Mouse (Mus musculus): ENCODE measurements around the gene Hcrtr2. TPM values are rescaled to one million over a fixed set of nuclear protein-coding genes. Genes with fewer than 3 reads are reported as not detected.

Hcrtr2 gene
- 9.6 and 10.0 TPM in 2 replicates for polyA plus RNA-seq (2015; fragmentation: Nextera tagmentation; extraction: Ambion mirVana)

DNA sequence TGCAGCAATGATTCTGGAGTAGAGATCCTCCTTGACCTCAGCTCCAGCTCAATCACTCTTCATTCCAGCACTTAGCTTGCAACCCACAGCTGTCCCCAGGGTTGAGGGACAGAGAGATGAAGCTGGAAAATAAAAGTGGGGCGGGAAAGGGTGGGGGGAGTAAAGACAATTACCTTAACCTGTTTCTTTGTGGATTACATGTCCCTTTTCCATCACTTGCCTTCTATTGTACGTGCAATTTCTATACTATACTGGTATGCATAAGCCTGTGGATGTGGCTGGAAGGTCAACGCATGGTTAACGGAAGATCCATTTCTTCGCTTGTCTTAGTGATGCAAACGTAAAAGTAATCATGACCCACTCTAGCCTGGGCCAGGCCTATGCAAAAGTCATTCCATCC, at the start of gene Hcrtr2:
Hcrtr2 (minus strand) TSS at position 101 of the 400 bp plus-strand sequence.
- peak; percentile 21; the same call in 1 of the 2 replicates for ATAC-seq (ENCODE audit: low FRiP score, low read depth)
- H3K9ac ChIP-seq: peak within 1 kb of the TSS; percentile 45
- H3K36me3 ChIP-seq: no peaks in the 10 kb centered on the region
- H3K9me3 ChIP-seq: no peaks in the 10 kb centered on the region
- H3K27ac ChIP-seq (replicated peaks): peak within 1 kb of the TSS; percentile 72
- peaks cover 14% of the 10 kb centered on the region; the same call in 1 of the 2 replicates for H3K4me1 ChIP-seq (replicated peaks)
- peak within 1 kb of the TSS; percentile 53 for H3K4me3 ChIP-seq
- H3K4me2 ChIP-seq: peak within 1 kb of the TSS; percentile 77
- WGBS: 79% methylated on average over 6 of the region's 6 CpGs
- no peaks in the 10 kb centered on the region for H3K27me3 ChIP-seq

DNA sequence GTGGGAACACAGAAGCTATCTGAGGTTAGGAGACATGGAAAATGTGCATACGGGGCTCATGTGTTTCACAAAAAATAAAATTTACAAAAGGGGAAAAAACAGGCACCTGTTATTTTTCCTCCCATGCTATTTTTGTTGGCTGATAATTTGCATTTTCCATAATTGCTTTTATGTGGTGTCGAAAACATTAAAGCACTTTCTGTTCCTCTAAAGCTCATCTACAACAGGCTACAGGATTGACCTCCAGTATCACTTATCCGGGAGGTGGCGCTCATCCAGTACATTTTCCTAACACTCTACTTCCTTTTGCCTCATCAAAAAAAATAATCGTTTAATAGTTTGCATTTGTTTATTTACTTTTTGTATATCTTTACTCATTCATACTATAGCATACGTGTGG, 41.2 kb upstream of the Hcrtr2 start:
- Histone ChIP-seq H3K36me3 (no peaks in the 10 kb centered on the region), H3K27ac (replicated peaks) (no peak overlapping the region), H3K9ac (no peak overlapping the region), H3K27me3 (no peaks in the 10 kb centered on the region), H3K4me1 (replicated peaks) (no peaks in the 10 kb centered on the region), H3K4me3 (no peak overlapping the region), H3K4me2 (no peak overlapping the region), H3K9me3 (no peaks in the 10 kb centered on the region)
- no peak for ATAC-seq (ENCODE audit: low FRiP score, low read depth)
- 93% methylated on average over 6 of the region's 6 CpGs for WGBS

DNA sequence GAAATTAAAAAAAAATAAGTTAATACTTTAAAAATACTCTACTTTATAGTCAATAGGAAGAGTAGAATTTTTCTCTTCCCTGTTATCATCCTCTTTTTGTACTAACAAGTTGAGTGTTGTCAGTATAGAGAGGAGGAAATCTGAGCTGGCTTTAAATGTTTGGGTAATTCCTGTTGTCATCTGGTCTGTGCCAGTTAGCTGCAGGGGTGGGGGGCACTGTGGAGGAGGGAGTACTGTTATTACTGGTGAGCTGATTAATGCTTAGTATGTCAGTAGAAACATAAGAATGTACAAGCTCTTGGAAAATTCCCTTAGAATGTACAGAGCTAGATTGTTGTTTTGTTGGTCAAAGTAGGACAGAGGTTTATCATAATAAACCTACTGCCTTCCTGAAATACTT, 36.7 kb upstream of the Hcrtr2 start:
- Histone ChIP-seq H3K27ac (replicated peaks) (no peak overlapping the region), H3K9ac (no peak overlapping the region), H3K9me3 (no peaks in the 10 kb centered on the region), H3K36me3 (no peaks in the 10 kb centered on the region), H3K4me3 (no peak overlapping the region), H3K4me2 (no peak overlapping the region), H3K27me3 (no peaks in the 10 kb centered on the region), H3K4me1 (replicated peaks) (no peaks in the 10 kb centered on the region)
- no peak for ATAC-seq (ENCODE audit: low FRiP score, low read depth)

DNA sequence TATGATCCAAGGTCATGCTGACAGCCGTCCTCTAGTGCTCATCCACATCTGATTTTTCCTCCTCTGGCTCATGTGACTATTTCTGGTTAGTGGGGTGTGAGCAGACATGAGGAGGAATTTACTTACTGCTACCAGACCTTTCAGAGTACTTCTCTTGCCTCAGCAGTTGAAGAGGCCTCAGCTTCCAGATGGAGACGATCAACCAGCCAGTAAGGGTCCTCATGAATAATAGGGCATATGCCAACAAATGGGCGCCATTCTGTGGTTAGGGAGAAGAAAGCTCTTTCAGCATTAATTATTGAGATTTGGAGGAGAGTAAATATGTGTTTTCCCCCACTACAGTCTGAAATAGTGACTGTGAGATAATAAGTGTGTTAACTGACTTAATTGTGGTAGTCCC, 28.7 kb upstream of the Hcrtr2 start:
- no peak overlapping the region for H3K9ac ChIP-seq
- H3K4me1 ChIP-seq (replicated peaks): no peaks in the 10 kb centered on the region
- ATAC-seq (ENCODE audit: low FRiP score, low read depth): no peak
- H3K4me3 ChIP-seq: no peak overlapping the region
- H3K27me3 ChIP-seq: no peaks in the 10 kb centered on the region
- H3K27ac ChIP-seq (replicated peaks): no peak overlapping the region
- H3K9me3 ChIP-seq: no peaks in the 10 kb centered on the region
- no peak overlapping the region for H3K4me2 ChIP-seq
- 79% methylated on average over 3 of the region's 3 CpGs for WGBS
- no peaks in the 10 kb centered on the region for H3K36me3 ChIP-seq

DNA sequence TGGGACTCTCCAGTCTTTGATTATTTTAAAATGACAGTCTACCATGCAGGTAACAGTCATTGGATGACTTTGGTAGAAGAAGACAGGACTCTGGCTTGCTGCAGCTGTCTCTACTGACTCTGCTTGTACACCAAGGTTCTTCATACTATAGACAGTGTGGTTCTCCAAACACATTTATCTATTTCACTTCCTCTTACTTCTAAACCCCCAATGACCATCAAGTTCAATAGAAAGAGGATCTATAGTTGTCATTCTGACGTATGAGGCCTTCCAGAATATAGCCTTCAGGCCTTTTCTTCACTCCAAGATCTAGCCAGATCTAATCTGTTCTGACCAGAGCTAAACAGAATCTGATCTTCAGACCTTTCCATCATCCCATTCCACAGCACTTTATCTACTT, 23.6 kb upstream of the Hcrtr2 start:
- Histone ChIP-seq H3K4me2 (no peak overlapping the region), H3K4me1 (replicated peaks) (no peaks in the 10 kb centered on the region), H3K9ac (no peak overlapping the region), H3K9me3 (no peaks in the 10 kb centered on the region), H3K36me3 (no peaks in the 10 kb centered on the region), H3K4me3 (no peak overlapping the region), H3K27me3 (no peaks in the 10 kb centered on the region), H3K27ac (replicated peaks) (no peak overlapping the region)
- 92% methylated on average over 1 of the region's 1 CpGs for WGBS
- no peak for ATAC-seq (ENCODE audit: low FRiP score, low read depth)

DNA sequence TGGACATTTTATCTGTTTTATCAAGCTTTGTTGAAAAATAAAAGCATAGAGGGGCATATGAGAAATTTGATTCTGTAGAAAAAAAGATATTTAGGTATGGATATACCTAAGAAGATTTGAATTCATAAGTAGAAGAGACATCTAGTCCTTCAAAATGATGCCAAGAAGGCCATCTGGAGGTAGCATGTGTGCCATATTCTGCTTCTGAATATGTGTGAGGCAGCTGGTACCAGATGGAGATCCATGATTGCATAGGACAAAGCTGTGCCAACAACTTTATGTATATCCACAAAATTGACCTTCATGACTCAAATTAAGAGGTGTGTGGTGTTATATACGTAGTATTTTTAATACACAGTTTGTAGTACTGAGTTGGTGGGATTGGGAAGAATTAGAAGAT, 7.4 kb upstream of the Hcrtr2 start:
- no peak for ATAC-seq (ENCODE audit: low FRiP score, low read depth)
- WGBS: 84% methylated on average over 1 of the region's 1 CpGs
- Histone ChIP-seq H3K4me2 (no peak overlapping the region), H3K36me3 (no peaks in the 10 kb centered on the region), H3K27ac (replicated peaks) (no peak overlapping the region), H3K9ac (no peak overlapping the region), H3K4me1 (replicated peaks) (no peaks in the 10 kb centered on the region), H3K27me3 (no peaks in the 10 kb centered on the region), H3K4me3 (no peak overlapping the region), H3K9me3 (no peaks in the 10 kb centered on the region)

DNA sequence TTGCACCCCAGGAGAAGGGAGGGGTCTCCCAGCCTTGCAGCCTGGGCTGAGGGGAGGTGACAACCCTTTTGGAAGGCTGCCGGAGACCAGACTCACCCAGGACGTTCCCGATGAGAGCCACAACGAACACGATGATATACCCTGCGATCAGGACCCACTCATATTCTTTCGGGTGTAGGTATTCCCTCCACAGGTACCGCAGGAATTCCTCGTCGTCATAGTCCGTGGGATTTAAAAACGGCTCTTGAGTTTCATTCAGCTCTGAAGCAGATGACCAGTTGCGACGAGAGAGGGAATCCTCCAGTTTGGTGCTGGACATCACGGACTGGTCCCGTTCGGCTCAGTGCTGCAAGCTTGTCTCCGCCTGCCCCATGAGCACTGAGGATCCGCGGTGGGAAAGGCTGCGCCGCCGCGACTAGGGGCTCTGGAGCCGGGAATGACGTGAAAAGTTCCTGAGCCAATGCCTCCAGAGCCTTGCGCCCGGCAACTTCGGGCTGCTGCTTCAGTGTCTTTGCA, 412 bp downstream of the Hcrtr2 start:
- Histone ChIP-seq H3K9me3 (no peaks in the 10 kb centered on the region), H3K4me3 (peak overlapping the region; percentile 53), H3K4me2 (peak overlapping the region; percentile 77), H3K27me3 (no peaks in the 10 kb centered on the region), H3K36me3 (no peaks in the 10 kb centered on the region), H3K27ac (replicated peaks) (peak overlapping the region; percentile 72), H3K9ac (peak overlapping the region; percentile 45), H3K4me1 (replicated peaks) (peaks cover 14% of the 10 kb centered on the region; the same call in 1 of the 2 replicates)
- WGBS: under 1% methylated on average over 29 of the region's 29 CpGs
- peak; percentile 79 for ATAC-seq (ENCODE audit: low FRiP score, low read depth)

DNA sequence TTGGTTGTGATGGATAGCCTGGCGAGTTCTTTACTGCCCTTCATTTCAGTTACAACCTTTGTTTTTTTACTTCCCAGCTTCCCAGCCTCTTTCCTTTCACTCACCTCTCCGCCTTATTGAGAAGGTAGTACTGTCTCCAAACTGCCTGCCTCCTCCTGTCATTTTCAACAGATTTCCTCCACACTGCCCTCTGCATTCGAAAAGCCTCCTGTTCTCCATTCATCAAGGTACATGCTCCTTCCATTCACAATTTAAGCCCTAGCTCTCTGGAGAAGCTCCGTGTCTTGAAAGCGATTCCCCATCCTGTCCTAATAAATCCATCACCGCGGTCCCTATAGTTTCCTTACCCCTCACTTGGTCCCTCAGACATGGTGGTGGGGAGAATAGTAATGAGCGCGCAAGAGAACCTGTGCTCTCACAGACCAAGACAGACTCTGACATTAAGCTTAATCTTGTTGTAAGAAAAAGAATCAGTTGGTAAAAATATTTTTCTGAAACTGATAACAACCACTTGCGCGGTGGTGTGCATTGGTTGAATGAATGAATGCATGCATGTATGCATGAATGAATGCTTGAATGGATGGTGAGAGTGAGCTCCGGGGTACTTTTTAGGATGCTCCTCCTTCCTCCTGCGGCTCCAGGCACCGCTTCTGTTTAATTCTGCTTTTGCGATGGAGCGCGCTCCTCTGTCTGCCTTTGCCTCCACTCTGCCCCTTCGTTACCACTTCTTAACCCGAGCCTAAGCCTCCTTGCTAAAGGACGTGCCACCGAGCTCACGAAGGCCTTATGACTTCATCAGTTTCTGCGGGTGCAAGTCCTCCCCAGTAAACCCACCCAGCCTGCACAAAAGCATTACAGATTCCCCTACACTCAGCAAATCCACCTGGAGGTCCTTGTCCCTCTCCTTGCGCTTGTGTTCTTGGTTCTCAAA, 1.3 kb downstream of the Hcrtr2 start:
- H3K36me3 ChIP-seq: no peaks in the 10 kb centered on the region
- peak; percentile 75 for ATAC-seq (ENCODE audit: low FRiP score, low read depth)
- WGBS: 3% methylated on average over 24 of the region's 24 CpGs
- no peaks in the 10 kb centered on the region for H3K9me3 ChIP-seq
- H3K4me1 ChIP-seq (replicated peaks): peaks cover 14% of the 10 kb centered on the region; the same call in 1 of the 2 replicates
- H3K4me2 ChIP-seq: peak overlapping the region; percentile 77
- peak overlapping the region; percentile 53 for H3K4me3 ChIP-seq
- H3K9ac ChIP-seq: peak overlapping the region; percentile 45
- no peaks in the 10 kb centered on the region for H3K27me3 ChIP-seq
- H3K27ac ChIP-seq (replicated peaks): peak overlapping the region; percentile 72

DNA sequence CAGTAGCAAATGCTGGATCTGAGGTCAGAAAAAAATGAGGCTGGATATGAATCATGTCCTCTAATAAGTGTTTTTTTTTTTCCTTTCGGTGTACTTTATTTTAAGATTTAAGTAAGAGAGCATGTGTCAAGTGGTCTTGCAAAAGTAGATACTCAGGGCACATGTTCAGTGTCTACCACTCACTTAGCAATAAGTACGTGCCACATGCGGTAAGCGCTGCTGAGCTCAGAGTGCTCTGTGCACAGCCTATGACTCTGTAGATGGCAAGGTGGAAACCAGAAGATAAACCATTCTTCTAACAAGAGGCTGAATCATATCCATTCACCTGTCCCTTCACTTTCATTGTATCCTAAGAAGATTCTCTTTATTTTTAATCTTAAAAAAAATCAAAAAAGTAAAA, 2.1 kb downstream of the Hcrtr2 start:
- Histone ChIP-seq H3K36me3 (no peaks in the 10 kb centered on the region), H3K9ac (0 out of 2 replicates have a peak overlapping the region, but pooled peaks have one; percentile 45), H3K27ac (replicated peaks) (no peak overlapping the region), H3K4me2 (peak overlapping the region; percentile 77), H3K27me3 (no peaks in the 10 kb centered on the region), H3K4me1 (replicated peaks) (peaks cover 14% of the 10 kb centered on the region; the same call in 1 of the 2 replicates), H3K9me3 (no peaks in the 10 kb centered on the region), H3K4me3 (peak overlapping the region; percentile 53)
- 81% methylated on average over 4 of the region's 4 CpGs for WGBS
- no peak for ATAC-seq (ENCODE audit: low FRiP score, low read depth)

DNA sequence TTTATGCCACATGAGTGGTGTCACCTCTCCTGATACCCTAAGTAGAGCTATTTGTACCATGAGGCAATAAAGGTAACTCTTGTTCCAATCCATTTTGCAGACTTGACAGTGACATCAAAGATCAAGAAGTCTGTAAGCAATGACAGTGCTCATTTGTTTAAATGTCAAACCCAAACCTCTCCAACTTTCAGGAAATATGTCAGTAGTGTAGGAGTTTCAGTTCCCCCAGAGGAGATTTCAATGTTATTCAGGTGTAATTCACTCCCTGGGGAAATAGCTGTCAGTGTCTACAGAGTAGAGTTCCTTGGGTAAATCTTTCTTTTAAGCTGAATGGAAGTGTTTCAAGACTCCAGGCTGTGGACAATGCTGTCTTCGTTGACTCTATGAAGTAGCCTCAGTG, 2.9 kb downstream of the Hcrtr2 start:
- Histone ChIP-seq H3K27me3 (no peaks in the 10 kb centered on the region), H3K4me3 (peak overlapping the region; percentile 53; the same call in 1 of the 2 replicates), H3K36me3 (no peaks in the 10 kb centered on the region), H3K9me3 (no peaks in the 10 kb centered on the region), H3K4me2 (peak overlapping the region; percentile 77), H3K9ac (no peak overlapping the region), H3K27ac (replicated peaks) (no peak overlapping the region), H3K4me1 (replicated peaks) (peaks cover 14% of the 10 kb centered on the region; the same call in 1 of the 2 replicates)
- ATAC-seq (ENCODE audit: low FRiP score, low read depth): no peak
- WGBS: 81% methylated on average over 1 of the region's 1 CpGs

DNA sequence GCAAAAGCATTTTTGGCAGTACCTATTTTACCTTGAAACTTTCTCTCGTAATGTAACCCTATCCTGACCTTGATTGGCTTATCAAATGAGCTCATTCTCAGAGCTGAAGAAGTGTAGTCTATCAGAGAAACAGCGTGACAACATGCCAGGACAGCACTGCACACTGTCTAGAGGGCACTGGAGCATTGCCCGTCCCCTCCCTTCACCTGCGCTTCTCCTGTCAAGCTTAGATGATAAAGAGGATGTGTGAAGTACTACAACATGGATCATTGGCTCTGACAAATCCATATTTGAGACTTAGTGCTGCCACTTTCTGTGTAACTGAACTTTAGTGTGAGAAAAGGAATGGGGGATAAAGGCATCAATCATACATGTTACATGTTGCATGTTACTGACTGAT, 5.4 kb downstream of the Hcrtr2 start:
- no peak for ATAC-seq (ENCODE audit: low FRiP score, low read depth)
- no peaks in the 10 kb centered on the region for H3K9me3 ChIP-seq
- 85% methylated on average over 4 of the region's 4 CpGs for WGBS
- peaks cover 14% of the 10 kb centered on the region; the same call in 1 of the 2 replicates for H3K4me1 ChIP-seq (replicated peaks)
- no peak overlapping the region for H3K4me2 ChIP-seq
- no peak overlapping the region for H3K4me3 ChIP-seq
- no peaks in the 10 kb centered on the region for H3K36me3 ChIP-seq
- no peaks in the 10 kb centered on the region for H3K27me3 ChIP-seq
- no peak overlapping the region for H3K27ac ChIP-seq (replicated peaks)
- H3K9ac ChIP-seq: no peak overlapping the region

DNA sequence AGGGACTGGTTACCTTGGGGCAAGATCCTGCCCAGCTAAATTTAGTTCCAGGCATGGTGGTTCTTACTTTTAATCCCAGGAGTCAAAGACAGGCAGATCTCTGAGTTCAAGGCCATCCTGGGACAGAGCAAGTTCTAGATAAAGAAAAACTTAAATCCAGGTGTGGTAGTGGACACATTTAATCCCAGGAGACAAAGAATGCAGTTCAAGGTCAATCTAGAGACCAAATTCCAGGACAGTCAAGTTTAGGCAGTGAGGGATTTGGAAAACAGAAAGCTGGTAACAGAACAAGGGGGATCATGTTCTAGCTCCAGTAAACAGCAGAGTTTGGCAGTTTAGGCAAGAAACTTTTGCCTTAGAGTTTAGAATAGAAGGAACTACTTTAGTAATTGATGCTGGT, 8.6 kb downstream of the Hcrtr2 start:
- no peaks in the 10 kb centered on the region for H3K27me3 ChIP-seq
- no peaks in the 10 kb centered on the region for H3K9me3 ChIP-seq
- H3K36me3 ChIP-seq: no peaks in the 10 kb centered on the region
- H3K9ac ChIP-seq: no peak overlapping the region
- ATAC-seq (ENCODE audit: low FRiP score, low read depth): no peak
- H3K4me1 ChIP-seq (replicated peaks): no peaks in the 10 kb centered on the region
- no peak overlapping the region for H3K4me3 ChIP-seq
- no peak overlapping the region for H3K4me2 ChIP-seq
- H3K27ac ChIP-seq (replicated peaks): no peak overlapping the region

Measured in hindbrain, embryonic 15.5 days (tissue).